Mouse (Mus musculus) liver, postnatal 0 days (tissue): Measurements from ENCODE around the gene Limd2. TPM values are rescaled to one million over a fixed set of nuclear protein-coding genes. Genes with fewer than 3 reads are reported as not detected.

Experiments used
- ATAC-seq: fragments of 200-750 bp; cut with Nextera tagmentation; 2 replicates; pipeline ENCODE4 v1.8.0; 2017; ENCODE audit warnings: mild to moderate bottlenecking, moderate library complexity
- DNase-seq: peaks from one replicate; pipeline ENCODE4 v3.0.0-alpha.2; 2016
- H3K27ac ChIP-seq: fragments of 300-500 bp; sonication (generic); 2 replicates; pipeline ENCODE4 v1.5.1; 2014; ENCODE audit warnings: antibody characterized with exemption, moderate library complexity, mild to moderate bottlenecking, low read depth
- H3K27me3 ChIP-seq: fragments of 300-500 bp; sonication (generic); 2 replicates; pipeline ENCODE4 v1.6.1; 2014; ENCODE audit warnings: low read length, control low read depth, mixed read lengths; ENCODE audit not compliant: insufficient read depth
- H3K36me3 ChIP-seq: fragments of 300-500 bp; sonication (generic); replicated peaks from 2 replicates; pipeline ENCODE4 v1.6.1; 2014; ENCODE audit warnings: mild to moderate bottlenecking, control low read depth, low read length, moderate library complexity, mixed read lengths; ENCODE audit not compliant: insufficient read depth
- H3K4me1 ChIP-seq: fragments of 300-500 bp; sonication (generic); 2 replicates; pipeline ENCODE4 v1.6.1; 2014; ENCODE audit warnings: antibody characterized with exemption, mild to moderate bottlenecking, control low read depth; ENCODE audit not compliant: insufficient read depth
- H3K4me2 ChIP-seq: fragments of 300-500 bp; sonication (generic); 2 replicates; pipeline ENCODE4 v1.6.1; 2014; ENCODE audit warnings: low read depth, mild to moderate bottlenecking, low read length, moderate library complexity, mixed read lengths
- H3K4me3 ChIP-seq: fragments of 300-500 bp; sonication (generic); 2 replicates; pipeline ENCODE4 v1.5.1; 2014; ENCODE audit warnings: low read depth, low read length
- H3K9ac ChIP-seq: fragments of 300-500 bp; sonication (generic); replicated peaks from 2 replicates; pipeline ENCODE4 v1.6.1; 2014; ENCODE audit warnings: mild to moderate bottlenecking, moderate library complexity
- H3K9me3 ChIP-seq: fragments of 300-500 bp; sonication (generic); 2 replicates; pipeline ENCODE4 v1.6.1; 2016; ENCODE audit warnings: mild to moderate bottlenecking, control low read depth, low read length, mixed read lengths
- CTCF ChIP-seq: sonication (generic); IDR thresholded peaks from 2 replicates; pipeline ENCODE4 v1.5.1; 2016; ENCODE audit warnings: antibody characterized with exemption, low read depth
- EP300 ChIP-seq: IDR thresholded peaks from 2 replicates; pipeline ENCODE4 v1.6.1; 2016; ENCODE audit warnings: antibody characterized with exemption, low read depth, mild to moderate bottlenecking
- WGBS: fragments of 180-500 bp; shearing (Covaris S2); extraction: QIAGEN DNeasy Blood & Tissue Kit; methylation state at CpG from one replicate; pipeline ENCODE4 v1.1.7; 2014; ENCODE audit not compliant: insufficient replicate concordance; 5-methylcytosine and 5-hydroxymethylcytosine counted together
- polyA plus RNA-seq: library from polyadenylated mRNA; unstranded; fragments of >200 nt; fragmentation: Nextera tagmentation; extraction: Ambion mirVana; gene quantifications from 2 replicates; pipeline ENCODE4 v1.2.1, GENCODE M21; 2015

The Limd2 gene
- polyA plus RNA-seq, 1 experiment from 2014 or later, result 77.5 TPM

DNA sequence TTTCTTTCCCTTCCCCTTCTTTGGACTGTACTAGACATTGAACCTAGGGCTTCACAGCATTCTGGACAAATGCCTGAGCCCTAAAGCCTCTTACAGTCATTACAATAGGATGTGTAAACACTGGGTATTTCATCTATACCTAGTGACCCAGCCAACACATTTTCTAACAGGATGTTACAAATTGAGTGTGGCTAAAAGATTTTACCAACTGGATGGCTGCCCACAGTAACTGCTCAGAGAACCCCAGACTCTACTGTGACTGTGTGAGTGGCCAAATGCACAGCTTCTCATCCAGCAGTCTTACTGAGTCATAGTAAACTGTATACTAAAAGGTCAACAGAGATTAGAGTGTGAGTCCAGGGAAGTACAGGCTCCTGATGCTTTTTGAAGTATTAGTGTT is 34.7 kb upstream of the Limd2 start:
- Histone ChIP-seq H3K4me3 (no peak overlapping the region), H3K27ac (no peak overlapping the region), H3K27me3 (no peaks in the 10 kb centered on the region), H3K4me2 (no peak overlapping the region), H3K9me3 (no peaks in the 10 kb centered on the region), H3K4me1 (peaks cover 28% of the 10 kb centered on the region), H3K36me3 (peaks cover 17% of the 10 kb centered on the region; the same call in 1 of the 2 replicates), H3K9ac (no peak overlapping the region)
- DNase-seq (no peak), ATAC-seq (no peak)
- no peak for TF ChIP-seq CTCF
- TF ChIP-seq EP300, result no peak

DNA sequence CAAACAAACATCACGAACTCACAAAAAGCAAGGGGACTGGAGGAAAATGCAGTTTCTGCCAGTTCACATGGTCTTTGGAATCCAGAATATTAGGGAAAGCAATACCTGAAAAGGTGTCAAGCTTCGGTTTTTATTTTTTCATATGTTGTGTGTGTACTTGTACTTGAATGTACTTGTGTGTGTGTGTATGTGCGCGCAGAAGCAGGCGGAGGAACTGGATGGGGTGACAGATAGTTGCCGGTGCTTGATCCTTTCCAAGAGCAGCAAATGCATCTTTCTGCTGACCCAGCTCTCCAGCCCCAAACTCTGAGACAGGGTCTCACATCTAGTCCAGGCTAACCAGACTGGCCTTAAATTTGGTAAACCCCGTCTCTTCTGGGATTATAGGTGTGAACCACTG is 34.2 kb upstream of the Limd2 start:
- no peak overlapping the region for H3K9ac ChIP-seq

DNA sequence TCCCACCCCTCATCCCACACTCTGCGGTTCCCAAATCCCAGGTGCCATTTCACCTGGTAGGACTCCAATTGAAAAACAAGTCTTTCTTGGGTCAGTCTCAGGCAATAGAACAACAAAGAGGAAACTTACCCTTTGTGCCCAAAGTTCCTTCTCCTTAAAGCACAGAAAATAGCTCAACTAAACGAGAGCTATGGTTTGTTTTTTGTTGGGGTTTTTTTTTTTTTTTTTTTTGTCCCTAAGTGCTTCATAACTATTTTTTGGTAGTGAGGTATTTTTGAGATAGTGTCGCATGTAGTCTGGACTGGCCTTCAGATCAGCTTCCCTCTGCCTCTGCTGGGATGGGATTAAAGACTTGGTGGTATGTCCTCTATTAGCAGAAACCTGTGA is 33.5 kb upstream of the Limd2 start:
- H3K4me3 ChIP-seq, result peak overlapping the region; percentile 59
- peaks cover 17% of the 10 kb centered on the region; the same call in 1 of the 2 replicates for H3K36me3 ChIP-seq
- ATAC-seq, result no peak
- WGBS, result 23% methylated on average over 3 of the region's 3 CpGs
- peak overlapping the region; percentile 91 for H3K27ac ChIP-seq
- no peaks in the 10 kb centered on the region for H3K27me3 ChIP-seq
- no peak for DNase-seq
- H3K4me2 ChIP-seq, result peak overlapping the region; percentile 77
- peak overlapping the region; percentile 68 for H3K9ac ChIP-seq
- TF ChIP-seq CTCF, result no peak
- TF ChIP-seq EP300, result no peak
- peaks cover 28% of the 10 kb centered on the region for H3K4me1 ChIP-seq
- no peaks in the 10 kb centered on the region for H3K9me3 ChIP-seq

More for the DNA sequence above, 34.2 kb upstream of the Limd2 start:
- 88% methylated on average over 7 of the region's 7 CpGs for WGBS
- H3K4me3 ChIP-seq, result no peak overlapping the region
- peaks cover 17% of the 10 kb centered on the region; the same call in 1 of the 2 replicates for H3K36me3 ChIP-seq
- TF ChIP-seq CTCF (no peak), EP300 (no peak)
- DNase-seq (no peak), ATAC-seq (no peak)
- no peaks in the 10 kb centered on the region for H3K27me3 ChIP-seq
- H3K27ac ChIP-seq, result no peak overlapping the region
- H3K4me2 ChIP-seq, result no peak overlapping the region
- H3K9me3 ChIP-seq, result no peaks in the 10 kb centered on the region
- peaks cover 28% of the 10 kb centered on the region for H3K4me1 ChIP-seq

DNA sequence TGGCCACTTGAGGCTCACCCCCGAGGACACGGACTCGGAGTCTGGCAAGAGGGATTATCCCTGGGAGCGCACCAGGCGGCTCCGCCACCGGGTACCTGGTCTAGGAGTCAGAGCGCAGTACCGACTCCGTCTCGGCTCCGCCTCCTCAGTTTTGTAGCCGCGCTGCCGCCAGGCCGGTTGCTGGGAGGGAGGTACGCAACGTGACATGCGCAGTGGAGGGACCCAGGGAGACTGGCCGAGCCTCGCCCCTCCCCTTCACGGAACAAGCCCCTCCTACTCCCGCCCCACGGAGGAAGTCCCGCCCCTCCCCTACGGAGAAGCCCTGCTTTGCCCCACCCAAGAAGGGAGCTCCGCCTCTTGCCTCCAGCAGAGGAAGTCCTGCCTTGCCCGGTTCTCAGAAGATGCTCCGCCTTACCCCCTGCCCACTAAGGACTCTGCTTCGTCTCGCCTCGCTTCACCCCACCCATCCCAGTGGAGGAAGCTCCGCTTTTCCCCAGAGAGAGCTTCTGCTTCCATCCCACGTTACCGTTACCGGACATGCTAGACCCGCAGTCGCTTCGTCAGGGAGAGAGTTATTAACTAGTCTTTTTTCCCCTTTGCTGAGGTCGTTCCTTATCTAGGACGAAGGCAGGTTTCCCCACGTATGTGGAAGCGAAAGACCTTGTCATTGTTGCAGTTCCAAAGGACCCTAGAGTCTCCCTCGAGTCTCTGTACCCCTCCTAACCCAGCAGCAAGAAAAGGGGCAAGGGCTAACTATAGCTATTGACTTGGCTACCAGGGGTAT is 32.9 kb upstream of the Limd2 start:
- under 1% methylated on average over 42 of the region's 44 CpGs for WGBS
- peak overlapping the region; percentile 59 for H3K4me3 ChIP-seq
- peaks cover 17% of the 10 kb centered on the region; the same call in 1 of the 2 replicates for H3K36me3 ChIP-seq
- no peaks in the 10 kb centered on the region for H3K27me3 ChIP-seq
- H3K27ac ChIP-seq, result peak overlapping the region; percentile 91
- H3K4me1 ChIP-seq, result peaks cover 28% of the 10 kb centered on the region
- DNase-seq (peak; percentile 100), ATAC-seq (peak; percentile 96)
- TF ChIP-seq EP300, result no peak
- no peak for TF ChIP-seq CTCF
- no peaks in the 10 kb centered on the region for H3K9me3 ChIP-seq
- peak overlapping the region; percentile 68 for H3K9ac ChIP-seq
- H3K4me2 ChIP-seq, result peak overlapping the region; percentile 77

DNA sequence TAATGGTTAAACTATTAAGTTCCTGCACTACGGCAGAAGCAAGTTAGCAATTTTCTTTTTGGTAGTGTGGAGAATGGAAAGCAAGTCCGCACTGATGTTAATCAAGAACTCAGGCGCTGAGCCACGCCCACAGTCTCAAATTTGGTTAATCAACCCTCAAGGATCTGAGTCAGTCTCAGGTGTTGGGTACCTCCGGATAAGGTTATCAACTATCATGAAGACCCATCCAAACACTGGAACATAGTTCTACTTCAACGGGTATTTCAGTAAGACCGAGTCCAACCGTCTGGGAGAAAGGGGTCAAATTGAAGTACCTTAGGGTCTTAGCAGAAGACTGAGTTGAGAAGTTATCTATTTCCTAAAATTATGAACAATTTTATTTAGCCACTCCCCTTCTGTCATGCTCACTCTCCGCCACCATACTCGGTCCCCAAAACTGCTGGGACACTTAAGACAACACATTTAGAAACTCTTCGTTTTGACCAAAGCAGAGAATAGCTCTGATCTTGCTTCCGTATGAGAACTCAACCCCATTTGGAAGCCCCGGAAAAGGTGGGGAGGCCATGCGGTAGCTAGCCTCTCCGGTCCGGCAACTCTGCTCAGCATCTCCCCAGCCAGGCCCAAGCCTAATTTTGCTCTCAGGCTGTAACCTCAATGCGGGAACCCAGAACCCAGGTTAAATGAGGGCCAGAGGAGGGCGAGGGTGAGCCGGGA is 32.2 kb upstream of the Limd2 start:
- H3K4me2 ChIP-seq, result peak overlapping the region; percentile 73
- peak overlapping the region; percentile 60 for H3K9ac ChIP-seq
- peak overlapping the region; percentile 76 for H3K27ac ChIP-seq
- peaks cover 23% of the 10 kb centered on the region for H3K4me1 ChIP-seq
- peaks cover 10% of the 10 kb centered on the region; the same call in 1 of the 2 replicates for H3K36me3 ChIP-seq
- peak overlapping the region; percentile 59 for H3K4me3 ChIP-seq
- H3K9me3 ChIP-seq, result no peaks in the 10 kb centered on the region
- DNase-seq (no peak), ATAC-seq (peak; percentile 52)
- TF ChIP-seq CTCF (peak; percentile 37), EP300 (no peak)
- WGBS, result 8% methylated on average over 19 of the region's 19 CpGs
- no peaks in the 10 kb centered on the region for H3K27me3 ChIP-seq

DNA sequence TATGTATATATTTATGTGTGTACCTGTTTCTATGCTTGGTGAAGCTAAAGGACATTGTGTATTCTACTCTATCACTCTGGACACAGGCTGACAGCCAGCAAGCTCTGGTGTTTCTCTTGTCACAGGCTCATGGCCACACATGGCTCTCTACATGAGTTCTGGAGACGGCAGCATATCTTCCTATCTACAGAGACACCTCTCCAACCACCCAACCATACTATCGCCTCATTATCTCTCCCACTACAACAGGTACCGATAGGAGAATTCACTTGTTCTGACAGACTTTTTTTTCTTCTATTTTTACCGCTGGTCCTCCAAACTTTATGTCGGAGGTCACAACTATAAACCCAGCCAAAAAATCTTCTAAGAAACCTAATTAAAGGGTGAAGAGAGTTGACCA is 31.6 kb upstream of the Limd2 start:
- Histone ChIP-seq H3K9ac (peak overlapping the region; percentile 60; the same call in 1 of the 2 replicates), H3K27me3 (no peaks in the 10 kb centered on the region), H3K9me3 (no peaks in the 10 kb centered on the region), H3K4me3 (peak overlapping the region; percentile 59), H3K4me1 (peaks cover 23% of the 10 kb centered on the region), H3K36me3 (peaks cover 5% of the 10 kb centered on the region; the same call in 1 of the 2 replicates), H3K4me2 (peak overlapping the region; percentile 73), H3K27ac (peak overlapping the region; percentile 76; the same call in 1 of the 2 replicates)
- ATAC-seq (no peak), DNase-seq (no peak)
- WGBS, result 49% methylated on average over 5 of the region's 5 CpGs
- TF ChIP-seq CTCF (no peak), EP300 (no peak)
